Mouse (Mus musculus): ENCODE results near the gene Ints12. TPM values are rescaled to one million over a fixed set of nuclear protein-coding genes. Genes with fewer than 3 reads are reported as not detected.

The Ints12 gene
- polyA plus RNA-seq (2012; ENCODE audit: insufficient read depth, insufficient read length, missing spikeins): 5.9 and 6.3 TPM in 2 replicates

GRCm38 (mm10) chr3:133091664-133092273 lies at the start of gene Ints12, which contains the start of gene Gstcd:
Ints12 (plus strand) TSS chr3:133091840.
Gstcd (minus strand) TSS chr3:133092033.
- H3K4me3 ChIP-seq (ENCODE audit: insufficient read depth, low read depth, low read length): peak within 1 kb of the TSS; percentile 88
- H3K27ac ChIP-seq (replicated peaks; ENCODE audit: low read depth, low read length): peak within 1 kb of the TSS; percentile 83
- H3K4me1 ChIP-seq (ENCODE audit: control insufficient read depth, insufficient read depth, insufficient read length, low read length): peaks cover 2% of the 10 kb centered on the region; the same call in 1 of the 2 replicates

- Histone ChIP-seq H3K27ac (replicated peaks; ENCODE audit: low read depth, low read length) (no peak overlapping the region), H3K4me1 (ENCODE audit: control insufficient read depth, insufficient read depth, insufficient read length, low read length) (no peaks in the 10 kb centered on the region), H3K4me3 (ENCODE audit: insufficient read depth, low read depth, low read length) (no peak overlapping the region)
Observed at GRCm38 (mm10) chr3:133052068-133052467, 39.6 kb upstream of the Ints12 start.

- H3K4me1 ChIP-seq (ENCODE audit: control insufficient read depth, insufficient read depth, insufficient read length, low read length): no peaks in the 10 kb centered on the region
- no peak overlapping the region for H3K27ac ChIP-seq (replicated peaks; ENCODE audit: low read depth, low read length)
- no peak overlapping the region for H3K4me3 ChIP-seq (ENCODE audit: insufficient read depth, low read depth, low read length)
Observed at GRCm38 (mm10) chr3:133075560-133075959, 16.1 kb upstream of the Ints12 start.

GRCm38 (mm10) chr3:133082736-133083135 lies 8.9 kb upstream of the Ints12 start:
- no peaks in the 10 kb centered on the region for H3K4me1 ChIP-seq (ENCODE audit: control insufficient read depth, insufficient read depth, insufficient read length, low read length)
- H3K27ac ChIP-seq (replicated peaks; ENCODE audit: low read depth, low read length): no peak overlapping the region

GRCm38 (mm10) chr3:133085858-133086257 lies 5.8 kb upstream of the Ints12 start:
- H3K4me3 ChIP-seq (ENCODE audit: insufficient read depth, low read depth, low read length): no peak overlapping the region
- no peaks in the 10 kb centered on the region for H3K4me1 ChIP-seq (ENCODE audit: control insufficient read depth, insufficient read depth, insufficient read length, low read length)
- no peak overlapping the region for H3K27ac ChIP-seq (replicated peaks; ENCODE audit: low read depth, low read length)

More at GRCm38 (mm10) chr3:133082736-133083135, 8.9 kb upstream of the Ints12 start:
- H3K4me3 ChIP-seq (ENCODE audit: insufficient read depth, low read depth, low read length): no peak overlapping the region

GRCm38 (mm10) chr3:133090247-133091120 lies 1.2 kb upstream of the Ints12 start:
- H3K4me1 ChIP-seq (ENCODE audit: control insufficient read depth, insufficient read depth, insufficient read length, low read length): peaks cover 2% of the 10 kb centered on the region; the same call in 1 of the 2 replicates
- H3K4me3 ChIP-seq (ENCODE audit: insufficient read depth, low read depth, low read length): peak overlapping the region; percentile 88
- H3K27ac ChIP-seq (replicated peaks; ENCODE audit: low read depth, low read length): no peak overlapping the region

- H3K4me1 ChIP-seq (ENCODE audit: control insufficient read depth, insufficient read depth, insufficient read length, low read length): peaks cover 2% of the 10 kb centered on the region; the same call in 1 of the 2 replicates
- H3K4me3 ChIP-seq (ENCODE audit: insufficient read depth, low read depth, low read length): peak overlapping the region; percentile 88
- peak overlapping the region; percentile 46; the same call in 1 of the 2 replicates for H3K27ac ChIP-seq (replicated peaks; ENCODE audit: low read depth, low read length)
Observed at GRCm38 (mm10) chr3:133091121-133091663, 448 bp upstream of the Ints12 start.

GRCm38 (mm10) chr3:133092274-133092853 lies 724 bp downstream of the Ints12 start:
- peak overlapping the region; percentile 88 for H3K4me3 ChIP-seq (ENCODE audit: insufficient read depth, low read depth, low read length)
- peaks cover 2% of the 10 kb centered on the region; the same call in 1 of the 2 replicates for H3K4me1 ChIP-seq (ENCODE audit: control insufficient read depth, insufficient read depth, insufficient read length, low read length)
- H3K27ac ChIP-seq (replicated peaks; ENCODE audit: low read depth, low read length): peak overlapping the region; percentile 83

GRCm38 (mm10) chr3:133092936-133093335 lies 1.3 kb downstream of the Ints12 start:
- Histone ChIP-seq H3K4me1 (ENCODE audit: control insufficient read depth, insufficient read depth, insufficient read length, low read length) (peaks cover 2% of the 10 kb centered on the region; the same call in 1 of the 2 replicates), H3K4me3 (ENCODE audit: insufficient read depth, low read depth, low read length) (no peak overlapping the region), H3K27ac (replicated peaks; ENCODE audit: low read depth, low read length) (no peak overlapping the region)

DNA sequence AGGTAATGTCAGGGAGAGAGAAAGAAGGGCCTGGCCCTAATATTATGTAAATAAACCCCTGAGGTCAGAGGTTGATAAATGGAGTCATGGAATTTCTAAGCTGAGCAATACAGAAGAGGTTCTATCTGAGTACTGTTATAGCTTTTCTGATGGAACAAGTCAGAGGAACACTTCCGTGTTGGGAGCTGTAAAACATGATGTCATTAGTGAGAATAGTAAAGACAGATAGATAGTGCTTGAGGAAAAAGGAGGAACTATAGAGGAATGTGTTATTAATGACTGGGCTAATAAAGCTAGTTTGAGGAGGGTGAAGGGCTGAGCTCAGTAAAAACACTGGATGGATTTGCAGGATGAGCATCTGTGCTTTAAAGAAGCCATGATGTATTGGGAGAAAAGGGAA lies 2.7 kb downstream of the Ints12 start:
- H3K27ac ChIP-seq (replicated peaks; ENCODE audit: low read depth, low read length): no peak overlapping the region
- H3K4me1 ChIP-seq (ENCODE audit: control insufficient read depth, insufficient read depth, insufficient read length, low read length): peaks cover 2% of the 10 kb centered on the region; the same call in 1 of the 2 replicates
- no peak overlapping the region for H3K4me3 ChIP-seq (ENCODE audit: insufficient read depth, low read depth, low read length)

- Histone ChIP-seq H3K4me3 (ENCODE audit: insufficient read depth, low read depth, low read length) (no peak overlapping the region), H3K27ac (replicated peaks; ENCODE audit: low read depth, low read length) (no peak overlapping the region), H3K4me1 (ENCODE audit: control insufficient read depth, insufficient read depth, insufficient read length, low read length) (peaks cover 2% of the 10 kb centered on the region; the same call in 1 of the 2 replicates)
Observed at GRCm38 (mm10) chr3:133097936-133098335, 6.3 kb downstream of the Ints12 start.

- no peak overlapping the region for H3K4me3 ChIP-seq (ENCODE audit: insufficient read depth, low read depth, low read length)
- peaks cover 2% of the 10 kb centered on the region; the same call in 1 of the 2 replicates for H3K4me1 ChIP-seq (ENCODE audit: control insufficient read depth, insufficient read depth, insufficient read length, low read length)
- H3K27ac ChIP-seq (replicated peaks; ENCODE audit: low read depth, low read length): no peak overlapping the region
Observed at GRCm38 (mm10) chr3:133098336-133098735, 6.7 kb downstream of the Ints12 start.

DNA sequence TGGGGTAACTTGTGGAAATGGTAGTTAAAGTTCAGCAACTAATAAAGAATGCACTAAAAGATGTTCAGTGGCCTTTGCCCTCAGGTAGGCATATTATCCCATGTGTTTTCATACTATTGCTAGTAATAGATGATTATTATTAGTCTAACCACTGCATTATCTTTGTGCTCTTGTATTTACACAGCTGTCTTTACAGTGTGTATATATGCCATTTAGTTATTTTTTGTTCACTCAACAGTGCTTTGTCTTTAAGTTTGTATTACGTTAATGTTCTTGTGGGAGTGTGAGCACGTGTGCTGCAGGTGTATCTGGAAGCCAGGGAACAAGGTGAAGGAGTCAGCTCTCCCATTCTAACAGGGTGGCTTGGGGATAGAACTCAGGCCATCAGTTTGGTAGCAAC lies 7.3 kb downstream of the Ints12 start:
- no peak overlapping the region for H3K4me3 ChIP-seq (ENCODE audit: insufficient read depth, low read depth, low read length)
- no peak overlapping the region for H3K27ac ChIP-seq (replicated peaks; ENCODE audit: low read depth, low read length)

GRCm38 (mm10) chr3:133103768-133104167 lies 12.1 kb downstream of the Ints12 start:
- H3K4me1 ChIP-seq (ENCODE audit: control insufficient read depth, insufficient read depth, insufficient read length, low read length): no peaks in the 10 kb centered on the region
- H3K27ac ChIP-seq (replicated peaks; ENCODE audit: low read depth, low read length): no peak overlapping the region
- no peak overlapping the region for H3K4me3 ChIP-seq (ENCODE audit: insufficient read depth, low read depth, low read length)

More for the DNA sequence above, 7.3 kb downstream of the Ints12 start:
- no peaks in the 10 kb centered on the region for H3K4me1 ChIP-seq (ENCODE audit: control insufficient read depth, insufficient read depth, insufficient read length, low read length)

DNA sequence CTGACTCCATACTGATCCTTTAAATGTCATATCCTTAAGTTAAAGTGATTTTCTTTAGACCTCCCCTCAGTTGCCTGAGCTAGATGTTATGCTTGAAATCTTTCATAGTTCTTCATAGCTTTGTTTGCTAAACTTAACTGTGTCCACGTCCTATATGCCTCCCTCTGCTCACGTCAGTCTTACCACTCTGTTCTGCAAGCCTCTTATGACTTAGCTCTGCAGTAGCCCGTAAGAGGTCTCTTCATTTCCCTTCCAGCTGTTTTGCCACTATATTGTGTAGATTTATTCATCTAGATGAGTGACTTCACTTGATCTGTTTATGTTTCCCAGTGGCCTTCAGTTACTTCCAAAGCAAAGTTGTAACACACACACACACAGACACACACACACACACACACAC lies 12.8 kb downstream of the Ints12 start:
- Histone ChIP-seq H3K27ac (replicated peaks; ENCODE audit: low read depth, low read length) (no peak overlapping the region), H3K4me3 (ENCODE audit: insufficient read depth, low read depth, low read length) (no peak overlapping the region), H3K4me1 (ENCODE audit: control insufficient read depth, insufficient read depth, insufficient read length, low read length) (no peaks in the 10 kb centered on the region)

Measured in brown adipose tissue, adult 24 weeks (tissue).